Mouse (Mus musculus): ENCODE data around the gene Marcksl1. TPM values are rescaled to one million over a fixed set of nuclear protein-coding genes. Genes with fewer than 3 reads are reported as not detected.
"Not testable (repeated sequence)": the region's sequence is repeated elsewhere in the genome, so short reads cannot be mapped to it uniquely, and the experiment has no call there.

Marcksl1 gene
- polyA plus RNA-seq, 1 experiment from 2014 or later, result 1,581 TPM

DNA sequence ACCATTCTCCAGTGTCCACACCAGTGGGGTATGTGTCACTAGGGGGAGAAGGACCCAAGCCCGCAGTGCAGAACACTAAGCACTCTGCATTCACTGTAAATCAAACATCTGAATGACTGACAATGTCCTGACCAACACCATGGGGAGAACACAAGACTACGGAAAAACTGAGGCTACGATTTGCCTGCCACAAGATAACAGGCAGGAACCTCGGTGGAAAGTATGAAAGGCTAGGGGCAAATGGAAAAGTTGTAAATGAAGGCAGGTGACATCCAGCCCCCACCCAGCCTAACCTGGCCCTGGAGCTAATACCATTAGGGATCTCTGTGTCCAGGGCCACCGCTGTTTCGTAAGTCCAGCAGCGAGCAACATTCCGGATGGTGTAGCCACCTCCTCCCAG is 5.1 kb downstream of the Marcksl1 start:
- 92% methylated on average over 8 of the region's 8 CpGs for WGBS
- H3K4me2 ChIP-seq (ENCODE audit: low read depth, low read length), result no peak overlapping the region
- peaks cover 4% of the 10 kb centered on the region; the same call in 1 of the 2 replicates for H3K4me1 ChIP-seq (ENCODE audit: control insufficient read depth, insufficient read depth, low read length)
- no peak overlapping the region for H3K9ac ChIP-seq (replicated peaks; ENCODE audit: low read depth, low read length)
- no peaks in the 10 kb centered on the region for H3K9me3 ChIP-seq (ENCODE audit: control insufficient read depth, low read length)
- peaks cover 39% of the 10 kb centered on the region for H3K36me3 ChIP-seq (ENCODE audit: control insufficient read depth, insufficient read depth, low read length)
- no peak overlapping the region for H3K27ac ChIP-seq (ENCODE audit: low read depth, low read length)
- ATAC-seq (ENCODE audit: low read depth), result no peak
- no peak overlapping the region for H3K4me3 ChIP-seq (ENCODE audit: low read depth, low read length)
- no peaks in the 10 kb centered on the region for H3K27me3 ChIP-seq (ENCODE audit: control insufficient read depth, insufficient read depth, low read length)

DNA sequence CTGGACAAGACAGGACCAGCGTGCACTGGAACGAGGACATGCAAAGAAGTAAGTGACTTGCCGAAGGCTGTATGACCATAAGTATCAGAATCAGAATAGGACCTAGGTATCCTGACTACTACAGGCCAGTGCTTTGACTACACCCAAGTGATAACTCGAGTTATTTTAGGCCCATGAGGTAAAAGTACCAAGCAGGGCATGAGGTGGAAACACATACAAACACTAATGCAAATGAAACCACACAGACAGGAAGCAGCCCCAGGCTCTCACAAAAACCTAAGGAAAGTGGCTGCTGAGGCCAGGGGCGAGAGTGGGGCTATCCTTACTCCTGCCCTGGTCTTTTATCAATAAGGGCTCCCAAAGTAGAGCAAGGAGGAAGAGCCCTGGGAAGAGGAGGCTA is 12.0 kb downstream of the Marcksl1 start:
- Histone ChIP-seq H3K36me3 (ENCODE audit: control insufficient read depth, insufficient read depth, low read length) (peaks cover 46% of the 10 kb centered on the region), H3K4me1 (ENCODE audit: control insufficient read depth, insufficient read depth, low read length) (no peaks in the 10 kb centered on the region), H3K9ac (replicated peaks; ENCODE audit: low read depth, low read length) (no peak overlapping the region), H3K9me3 (ENCODE audit: control insufficient read depth, low read length) (no peaks in the 10 kb centered on the region), H3K27ac (ENCODE audit: low read depth, low read length) (no peak overlapping the region), H3K4me2 (ENCODE audit: low read depth, low read length) (no peak overlapping the region), H3K27me3 (ENCODE audit: control insufficient read depth, insufficient read depth, low read length) (no peaks in the 10 kb centered on the region), H3K4me3 (ENCODE audit: low read depth, low read length) (no peak overlapping the region)
- 95% methylated on average over 5 of the region's 5 CpGs for whole genome bisulfite sequencing
- ATAC-seq (ENCODE audit: low read depth), result no peak

DNA sequence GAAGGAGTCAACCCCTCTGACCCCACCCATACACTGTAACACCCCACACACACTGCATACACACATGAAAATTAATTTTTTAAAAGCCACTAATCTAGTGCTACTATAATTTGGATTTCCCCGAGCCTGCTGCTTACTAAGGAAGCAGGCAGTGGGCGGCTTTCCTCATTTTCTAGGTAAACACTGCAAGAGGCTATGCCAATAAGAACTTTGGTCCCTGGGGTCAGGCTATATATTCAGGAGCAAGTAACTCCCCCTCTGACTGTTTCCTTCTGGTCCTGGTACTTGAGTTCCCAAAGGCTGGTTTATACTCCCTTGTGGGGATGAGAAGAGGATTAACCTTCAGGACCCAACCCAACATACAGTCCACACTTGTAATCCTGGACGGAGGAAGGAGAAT is 12.5 kb downstream of the Marcksl1 start:
- peaks cover 49% of the 10 kb centered on the region for H3K36me3 ChIP-seq (ENCODE audit: control insufficient read depth, insufficient read depth, low read length)
- no peaks in the 10 kb centered on the region for H3K27me3 ChIP-seq (ENCODE audit: control insufficient read depth, insufficient read depth, low read length)
- H3K4me1 ChIP-seq (ENCODE audit: control insufficient read depth, insufficient read depth, low read length), result no peaks in the 10 kb centered on the region
- WGBS, result 96% methylated on average over 3 of the region's 3 CpGs
- H3K4me3 ChIP-seq (ENCODE audit: low read depth, low read length), result no peak overlapping the region
- no peak overlapping the region for H3K27ac ChIP-seq (ENCODE audit: low read depth, low read length)
- H3K9me3 ChIP-seq (ENCODE audit: control insufficient read depth, low read length), result no peaks in the 10 kb centered on the region
- no peak overlapping the region for H3K4me2 ChIP-seq (ENCODE audit: low read depth, low read length)
- no peak for ATAC-seq (ENCODE audit: low read depth)
- no peak overlapping the region for H3K9ac ChIP-seq (replicated peaks; ENCODE audit: low read depth, low read length)

DNA sequence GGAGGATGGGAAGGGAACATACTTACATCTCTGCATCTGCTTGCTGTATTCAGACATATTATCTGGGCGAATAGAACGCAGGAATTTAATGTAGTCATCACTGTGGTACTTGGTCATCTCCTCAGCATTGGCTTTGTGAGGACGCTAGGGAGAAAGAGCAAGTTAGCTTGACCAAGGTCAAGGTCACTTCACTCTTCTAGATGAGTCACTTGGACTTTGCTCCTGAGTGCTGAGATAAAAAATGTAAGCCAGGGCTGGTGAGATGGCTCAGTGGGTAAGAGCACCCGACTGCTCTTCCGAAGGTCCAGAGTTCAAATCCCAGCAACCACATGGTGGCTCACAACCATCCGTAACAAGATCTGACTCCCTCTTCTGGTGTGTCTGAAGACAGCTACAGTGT is 15.5 kb downstream of the Marcksl1 start:
- not testable (repeated sequence) for H3K9ac ChIP-seq (replicated peaks; ENCODE audit: low read depth, low read length); H3K4me1 ChIP-seq (ENCODE audit: control insufficient read depth, insufficient read depth, low read length); H3K9me3 ChIP-seq (ENCODE audit: control insufficient read depth, low read length); H3K4me3 ChIP-seq (ENCODE audit: low read depth, low read length); H3K27me3 ChIP-seq (ENCODE audit: control insufficient read depth, insufficient read depth, low read length); H3K27ac ChIP-seq (ENCODE audit: low read depth, low read length); ATAC-seq (ENCODE audit: low read depth); H3K4me2 ChIP-seq (ENCODE audit: low read depth, low read length)
- 95% methylated on average over 5 of the region's 6 CpGs for WGBS
- peaks cover 31% of the 10 kb centered on the region for H3K36me3 ChIP-seq (ENCODE audit: control insufficient read depth, insufficient read depth, low read length)

DNA sequence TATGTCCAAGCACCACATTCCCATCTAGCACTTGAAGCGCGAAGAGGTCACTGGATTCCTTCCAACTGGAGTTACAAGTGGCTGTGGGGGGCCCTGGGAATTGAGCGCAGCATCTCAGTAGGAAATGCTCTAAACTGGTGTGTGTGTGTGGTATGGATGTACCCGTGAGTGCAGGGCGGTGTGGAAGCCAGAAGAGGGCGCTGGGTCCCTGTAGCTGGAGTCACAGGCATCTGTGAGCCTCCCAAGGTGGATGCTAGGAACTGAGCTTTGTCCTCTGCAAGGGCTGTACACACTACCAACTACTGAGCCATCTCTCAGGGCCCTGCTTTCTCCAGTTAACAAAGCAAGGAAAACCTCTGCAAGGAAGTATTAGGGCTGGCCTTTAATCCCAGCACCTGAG is 26.6 kb downstream of the Marcksl1 start:
- no peak overlapping the region for H3K4me2 ChIP-seq (ENCODE audit: low read depth, low read length)
- no peaks in the 10 kb centered on the region for H3K36me3 ChIP-seq (ENCODE audit: control insufficient read depth, insufficient read depth, low read length)
- no peak for ATAC-seq (ENCODE audit: low read depth)
- H3K4me1 ChIP-seq (ENCODE audit: control insufficient read depth, insufficient read depth, low read length), result peaks cover 13% of the 10 kb centered on the region
- H3K27ac ChIP-seq (ENCODE audit: low read depth, low read length), result no peak overlapping the region
- H3K4me3 ChIP-seq (ENCODE audit: low read depth, low read length), result no peak overlapping the region
- H3K9me3 ChIP-seq (ENCODE audit: control insufficient read depth, low read length), result no peaks in the 10 kb centered on the region
- WGBS, result 92% methylated on average over 6 of the region's 6 CpGs
- no peak overlapping the region for H3K9ac ChIP-seq (replicated peaks; ENCODE audit: low read depth, low read length)
- H3K27me3 ChIP-seq (ENCODE audit: control insufficient read depth, insufficient read depth, low read length), result no peaks in the 10 kb centered on the region

DNA sequence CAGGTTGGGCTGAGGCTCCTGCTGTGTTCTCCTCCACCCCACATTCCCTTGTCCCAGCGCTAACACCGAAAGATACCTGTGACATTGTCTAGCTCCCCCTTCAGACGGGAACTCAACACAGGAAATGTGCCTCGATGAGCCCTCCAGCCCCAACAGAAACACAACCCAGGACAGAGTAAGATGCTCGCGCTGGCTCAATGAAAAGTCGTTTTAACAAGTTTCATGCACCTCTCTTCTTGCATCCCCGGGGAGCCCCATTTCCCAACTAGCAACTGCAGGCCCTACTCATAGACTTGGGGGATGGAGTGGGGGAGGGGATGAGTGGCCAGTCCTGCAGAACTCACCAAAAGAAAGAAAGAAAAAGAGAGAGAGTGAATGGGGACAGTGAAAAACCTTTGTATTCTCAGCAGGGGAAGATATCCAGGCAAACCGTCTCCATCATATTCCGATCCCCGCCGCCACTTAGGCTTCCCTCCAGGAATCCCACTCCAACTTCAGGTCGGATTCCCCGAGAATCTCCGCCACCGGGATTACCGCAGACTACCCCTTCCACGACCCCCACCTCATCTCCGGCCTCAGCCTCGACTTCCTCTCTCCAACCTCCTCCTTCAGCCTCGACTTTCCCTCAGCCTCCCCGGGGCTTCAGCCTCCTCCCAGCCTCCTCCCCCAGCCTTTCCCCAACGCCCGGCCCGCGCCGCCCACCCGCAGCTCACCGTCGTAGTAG is 28.6 kb downstream of the Marcksl1 start:
- Histone ChIP-seq H3K27ac (ENCODE audit: low read depth, low read length) (peak overlapping the region; percentile 71; the same call in 1 of the 2 replicates), H3K4me1 (ENCODE audit: control insufficient read depth, insufficient read depth, low read length) (peaks cover 13% of the 10 kb centered on the region), H3K4me2 (ENCODE audit: low read depth, low read length) (peak overlapping the region; percentile 76), H3K9ac (replicated peaks; ENCODE audit: low read depth, low read length) (peak overlapping the region; percentile 63), H3K4me3 (ENCODE audit: low read depth, low read length) (peak overlapping the region; percentile 66), H3K27me3 (ENCODE audit: control insufficient read depth, insufficient read depth, low read length) (no peaks in the 10 kb centered on the region), H3K9me3 (ENCODE audit: control insufficient read depth, low read length) (no peaks in the 10 kb centered on the region), H3K36me3 (ENCODE audit: control insufficient read depth, insufficient read depth, low read length) (no peaks in the 10 kb centered on the region)
- WGBS, result under 1% methylated on average over 30 of the region's 30 CpGs
- peak; percentile 47; the same call in 1 of the 2 replicates for ATAC-seq (ENCODE audit: low read depth)

DNA sequence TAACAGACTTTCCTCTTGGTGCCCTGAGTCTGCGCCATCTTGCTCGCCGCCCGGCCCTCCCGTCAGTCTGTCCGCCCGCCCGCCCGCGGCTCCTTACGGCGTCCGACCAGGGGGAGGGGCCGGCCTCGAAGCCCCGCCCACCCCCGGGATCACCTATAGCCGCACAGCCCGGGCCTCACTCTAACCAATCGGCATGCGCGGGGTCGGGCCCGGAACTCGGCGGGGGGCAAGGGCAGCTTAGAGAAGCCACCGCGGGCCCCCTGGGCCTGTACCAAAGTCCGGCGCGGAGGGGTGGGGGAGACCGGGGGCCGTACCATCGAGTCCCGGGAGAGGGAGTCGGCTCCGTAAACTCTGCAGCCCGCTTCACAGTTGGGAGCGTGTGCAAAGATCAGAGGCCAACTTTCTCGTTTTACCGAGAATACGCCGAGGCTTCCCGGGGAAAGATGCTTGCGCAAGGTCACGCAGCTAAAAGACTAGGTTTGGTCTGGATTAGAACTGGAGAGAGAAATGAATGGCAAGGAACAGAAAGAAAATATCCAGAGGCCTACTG is 29.3 kb downstream of the Marcksl1 start, which contains the start of gene Hdac1:
Gene Hdac1, minus strand, starts transcription at position 122 of the 550 bp plus-strand sequence.
- Histone ChIP-seq H3K27ac (ENCODE audit: low read depth, low read length) (peak within 1 kb of the TSS; percentile 71), H3K36me3 (ENCODE audit: control insufficient read depth, insufficient read depth, low read length) (no peaks in the 10 kb centered on the region), H3K4me3 (ENCODE audit: low read depth, low read length) (peak within 1 kb of the TSS; percentile 66), H3K4me1 (ENCODE audit: control insufficient read depth, insufficient read depth, low read length) (peaks cover 13% of the 10 kb centered on the region), H3K4me2 (ENCODE audit: low read depth, low read length) (peak within 1 kb of the TSS; percentile 76), H3K27me3 (ENCODE audit: control insufficient read depth, insufficient read depth, low read length) (no peaks in the 10 kb centered on the region), H3K9me3 (ENCODE audit: control insufficient read depth, low read length) (no peaks in the 10 kb centered on the region), H3K9ac (replicated peaks; ENCODE audit: low read depth, low read length) (peak within 1 kb of the TSS; percentile 63)
- WGBS, result under 1% methylated on average over 42 of the region's 46 CpGs
- peak; percentile 98 for ATAC-seq (ENCODE audit: low read depth)

DNA sequence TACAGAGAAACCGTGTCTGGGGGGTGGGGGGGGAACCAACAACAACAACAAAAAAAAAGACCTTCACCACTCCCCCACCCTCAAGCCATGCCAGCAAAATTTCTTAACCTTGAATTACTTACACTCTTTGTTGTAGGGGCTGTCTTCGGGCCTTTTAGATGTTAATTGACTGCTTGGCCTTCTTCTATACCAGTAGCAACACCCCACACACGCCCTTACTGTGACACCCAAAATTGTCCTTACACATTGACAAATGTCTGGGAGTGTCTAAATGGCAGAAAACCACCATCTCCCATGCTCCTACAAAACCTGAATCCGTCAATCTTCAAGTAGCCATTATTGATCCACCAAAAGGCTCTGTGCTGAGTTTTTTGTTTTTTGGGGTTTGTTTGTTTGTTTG is 30.7 kb downstream of the Marcksl1 start:
- peaks cover 13% of the 10 kb centered on the region for H3K4me1 ChIP-seq (ENCODE audit: control insufficient read depth, insufficient read depth, low read length)
- H3K4me3 ChIP-seq (ENCODE audit: low read depth, low read length), result no peak overlapping the region
- no peaks in the 10 kb centered on the region for H3K9me3 ChIP-seq (ENCODE audit: control insufficient read depth, low read length)
- no peaks in the 10 kb centered on the region for H3K36me3 ChIP-seq (ENCODE audit: control insufficient read depth, insufficient read depth, low read length)
- WGBS, result 80% methylated on average over 4 of the region's 4 CpGs
- no peak overlapping the region for H3K4me2 ChIP-seq (ENCODE audit: low read depth, low read length)
- H3K9ac ChIP-seq (replicated peaks; ENCODE audit: low read depth, low read length), result no peak overlapping the region
- H3K27me3 ChIP-seq (ENCODE audit: control insufficient read depth, insufficient read depth, low read length), result no peaks in the 10 kb centered on the region
- no peak for ATAC-seq (ENCODE audit: low read depth)
- peak overlapping the region; percentile 28; the same call in 1 of the 2 replicates for H3K27ac ChIP-seq (ENCODE audit: low read depth, low read length)

DNA sequence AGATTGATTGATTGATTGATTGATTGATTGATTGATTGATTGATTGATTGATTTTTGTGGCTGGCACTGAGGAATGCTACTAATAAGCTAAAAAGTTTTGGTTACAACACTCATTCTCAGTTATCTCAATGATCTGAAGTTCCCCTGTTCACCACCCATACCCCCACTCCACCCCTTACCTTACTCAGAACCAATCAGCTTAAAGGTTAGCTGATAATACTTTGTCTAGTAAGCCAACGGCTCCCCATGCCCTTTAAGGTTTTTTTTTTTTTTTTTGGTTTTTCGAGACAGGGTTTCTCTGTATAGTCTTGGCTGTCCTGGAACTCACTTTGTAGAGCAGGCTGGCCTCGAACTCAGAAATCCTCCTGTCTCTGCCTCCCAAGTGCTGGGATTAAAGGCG is 34.2 kb downstream of the Marcksl1 start:
- WGBS, result 93% methylated on average over 4 of the region's 4 CpGs
- H3K36me3 ChIP-seq (ENCODE audit: control insufficient read depth, insufficient read depth, low read length); H3K4me3 ChIP-seq (ENCODE audit: low read depth, low read length); H3K4me2 ChIP-seq (ENCODE audit: low read depth, low read length); H3K9ac ChIP-seq (replicated peaks; ENCODE audit: low read depth, low read length); H3K4me1 ChIP-seq (ENCODE audit: control insufficient read depth, insufficient read depth, low read length); H3K27me3 ChIP-seq (ENCODE audit: control insufficient read depth, insufficient read depth, low read length); H3K9me3 ChIP-seq (ENCODE audit: control insufficient read depth, low read length); H3K27ac ChIP-seq (ENCODE audit: low read depth, low read length); ATAC-seq (ENCODE audit: low read depth): not testable (repeated sequence)

Measured in neural tube, embryonic 14.5 days (tissue).